8 mouse cellular contexts compared by ENCODE assay signal in genomic region chr19:55744576-55745191, GRCm38 (mm10). TPM values are rescaled to one million over a fixed set of nuclear protein-coding genes. Genes with fewer than 3 reads are reported as not detected.
DNase-seq lines count a peak whose midpoint lies in the region; ATAC-seq and TF ChIP-seq lines count a peak whose summit lies in the region.

No protein-coding gene starts in this region.

- no peak for TF ChIP-seq CTCF in ES-Bruce4 (IDR thresholded peaks at IDR 0.05; ENCODE audit: low read depth, low read length)

- no peak overlapping the region for H3K27ac ChIP-seq in ES-Bruce4 (ENCODE audit: insufficient read depth, low read length)
- H3K27ac ChIP-seq in heart, embryonic 12.5 days (ENCODE audit: poor library complexity, severe bottlenecking): peak overlapping the region; percentile 99
- peak overlapping the region; percentile 99 for H3K27ac ChIP-seq in limb, embryonic 14.5 days (replicated peaks; ENCODE audit: low read depth, low read length)

- TF ChIP-seq EP300 in ES-Bruce4 (IDR thresholded peaks at IDR 0.05; ENCODE audit: insufficient read depth, low read depth, low read length): no peak

- no peak for ATAC-seq in heart, embryonic 12.5 days (ENCODE audit: insufficient number of reproducible peaks, low FRiP score)
- no peak for ATAC-seq in limb, embryonic 14.5 days (ENCODE audit: low FRiP score, low read depth)
- no peak for ATAC-seq in granulocyte monocyte progenitor cell, adult 5-6 weeks (replicated peaks; ENCODE audit: poor library complexity, severe bottlenecking)

- no peaks in the 10 kb centered on the region for H3K9me3 ChIP-seq in ES-Bruce4 (replicated peaks; ENCODE audit: control insufficient read depth, insufficient read depth, low read length, poor library complexity, severe bottlenecking)
- no peaks in the 10 kb centered on the region for H3K9me3 ChIP-seq in heart, embryonic 12.5 days (replicated peaks)
- H3K9me3 ChIP-seq in limb, embryonic 14.5 days (ENCODE audit: control insufficient read depth, low read length): no peaks in the 10 kb centered on the region

- H3K4me1 ChIP-seq in ES-Bruce4 (ENCODE audit: control insufficient read depth, insufficient read depth, low read length): peaks cover 6% of the 10 kb centered on the region
- H3K4me1 ChIP-seq in heart, embryonic 12.5 days (replicated peaks): peaks cover 49% of the 10 kb centered on the region
- H3K4me1 ChIP-seq in limb, embryonic 14.5 days (ENCODE audit: control insufficient read depth, insufficient read depth, low read length): peaks cover 46% of the 10 kb centered on the region

- no peak for TF ChIP-seq POLR2A in ES-Bruce4 (IDR thresholded peaks at IDR 0.05; ENCODE audit: insufficient read depth, low read length)
- no peak for TF ChIP-seq POLR2A in limb, embryonic 14.5 days (IDR thresholded peaks at IDR 0.05; ENCODE audit: borderline replicate concordance, extremely low read depth, insufficient read depth, insufficient read length)

- peak; percentile 8 to 15 for DNase-seq in cerebellum, postnatal 25 days
- no peak for DNase-seq in cerebellum, adult 9-11 months
- no peak for DNase-seq in limb, embryonic 14.5 days (ENCODE audit: low spot score)
- DNase-seq in retina, postnatal 1 day: peak; percentile 44
- DNase-seq in ovary, adult 18-20 months (ENCODE audit: low spot score): no peak

- WGBS in heart, embryonic 12.5 days: 3% methylated on average over 21 of the region's 21 CpGs
- WGBS in limb, embryonic 14.5 days: 3% methylated on average over 21 of the region's 21 CpGs

- H3K36me3 ChIP-seq in ES-Bruce4 (ENCODE audit: control insufficient read depth, insufficient read depth, low read length, poor library complexity, severe bottlenecking): no peaks in the 10 kb centered on the region; the same call in 1 of the 2 replicates
- H3K36me3 ChIP-seq in heart, embryonic 12.5 days: no peaks in the 10 kb centered on the region
- H3K36me3 ChIP-seq in limb, embryonic 14.5 days (ENCODE audit: control insufficient read depth, insufficient read depth, low read length): 0 out of 2 replicates have a peak, but pooled peaks cover 3% of the 10 kb centered on the region

- peak overlapping the region; percentile 97 for H3K4me2 ChIP-seq in heart, embryonic 12.5 days
- peak overlapping the region; percentile 95 for H3K4me2 ChIP-seq in limb, embryonic 14.5 days (replicated peaks; ENCODE audit: low read depth, low read length, severe bottlenecking)

- peak overlapping the region; percentile 30 for H3K4me3 ChIP-seq in ES-Bruce4 (ENCODE audit: low read depth, low read length)
- peak overlapping the region; percentile 82 for H3K4me3 ChIP-seq in heart, embryonic 12.5 days
- H3K4me3 ChIP-seq in limb, embryonic 14.5 days (replicated peaks; ENCODE audit: low read length): peak overlapping the region; percentile 84

- no peaks in the 10 kb centered on the region for H3K27me3 ChIP-seq in ES-Bruce4 (ENCODE audit: control insufficient read depth, insufficient read depth, low read length, poor library complexity, severe bottlenecking)
- H3K27me3 ChIP-seq in heart, embryonic 12.5 days (replicated peaks): no peaks in the 10 kb centered on the region
- no peaks in the 10 kb centered on the region for H3K27me3 ChIP-seq in limb, embryonic 14.5 days (ENCODE audit: control insufficient read depth, insufficient read depth, low read length)

- H3K9ac ChIP-seq in ES-Bruce4 (ENCODE audit: low read depth, poor library complexity, severe bottlenecking): peak overlapping the region; percentile 99
- H3K9ac ChIP-seq in heart, embryonic 12.5 days: peak overlapping the region; percentile 94
- H3K9ac ChIP-seq in limb, embryonic 14.5 days (ENCODE audit: low read depth, low read length, severe bottlenecking): peak overlapping the region; percentile 99

RNA-seq across cellular contexts. Expression of gene Tcf7l2, which starts 3.1 kb away (rescaled TPM):
- 23.8 and 29.0 TPM in 2 replicates for polyA plus RNA-seq in ES-Bruce4 (2011; ENCODE audit: insufficient read depth, insufficient read length, low read depth, missing spikeins)
- 59.7 and 64.7 TPM in 2 replicates for polyA plus RNA-seq in heart, embryonic 12.5 days (2016; fragmentation: Nextera tagmentation; extraction: Ambion mirVana)
- 51.6 and 64.4 TPM in 2 replicates for polyA plus RNA-seq in limb, embryonic 14.5 days (2012; rRNA removed)
- polyA plus RNA-seq in limb, embryonic 14.5 days (2014; fragmentation: Nextera tagmentation; extraction: Ambion mirVana): 134 and 151 TPM in 2 replicates
- total RNA-seq in granulocyte monocyte progenitor cell, adult 5-6 weeks (2014; fragmentation: Nextera tagmentation): 9.3 and 11.7 TPM in 2 replicates
- total RNA-seq in granulocyte monocyte progenitor cell, adult 5-6 weeks (2017): 0.73 and 2.9 TPM in 2 replicates

Comparison
In these comparisons a context has a peak if more than half of its experiments do, and no peak if none do; other contexts are left out.
1. DNase-seq: peak in cerebellum, postnatal 25 days (2 of 2) and retina, postnatal 1 day (single experiment); none in cerebellum, adult 9-11 months (single experiment), limb, embryonic 14.5 days (single experiment) and ovary, adult 18-20 months (single experiment).
2. H3K4me3 ChIP-seq: peak in every context shown above with its lines; median percentile 84 in limb, embryonic 14.5 days; 82 in heart, embryonic 12.5 days; 30 in ES-Bruce4.
3. Peak in every context shown above with its lines, with median percentiles within 50 percentile points of each other: H3K9ac ChIP-seq.